Mouse (Mus musculus) mouse trophoblast stem cell (cell line): ENCODE measurements around the gene Gm17545.

ENCODE experiments used
- in situ Hi-C, 2 experiments: fragments of 300-500 bp; cut with MseI, MboI; formaldehyde crosslinking; loops; 2 replicates in 1 of 2; 3 replicates in 1 of 2; pipeline ENCODE4 v1.15.1; 2025

The Gm17545 gene

GRCm38 (mm10) chr9:22445123-22445522 is 9.0 kb upstream of the Gm17545 start:
- in situ Hi-C loops = no loop called here

GRCm38 (mm10) chr9:22447213-22447612 is 6.9 kb upstream of the Gm17545 start:
- in situ Hi-C loops = no loop called here

- in situ Hi-C loops = no loop called here
These were observed 5.7 kb upstream of the Gm17545 start for GRCm38 (mm10) chr9:22448420-22448819.

GRCm38 (mm10) chr9:22449209-22449608 is 4.9 kb upstream of the Gm17545 start:
- in situ Hi-C loops = no loop called here

GRCm38 (mm10) chr9:22452697-22453096 is 1.4 kb upstream of the Gm17545 start:
- in situ Hi-C loops = no loop called here

GRCm38 (mm10) chr9:22453501-22453924 is 577 bp upstream of the Gm17545 start:
- in situ Hi-C loops = no loop called here

- in situ Hi-C loops = no loop called here
These were observed 951 bp downstream of the Gm17545 start for GRCm38 (mm10) chr9:22455041-22455440.

GRCm38 (mm10) chr9:22457142-22457835 is 3.2 kb downstream of the Gm17545 start:
- in situ Hi-C loops = no loop called here

GRCm38 (mm10) chr9:22461946-22462345 is 7.9 kb downstream of the Gm17545 start:
- in situ Hi-C loops = no loop called here

GRCm38 (mm10) chr9:22466212-22466611 is 12.1 kb downstream of the Gm17545 start:
- in situ Hi-C loops = no loop called here

- in situ Hi-C loops = no loop called here
These were observed 13.5 kb downstream of the Gm17545 start for GRCm38 (mm10) chr9:22467371-22468169.

GRCm38 (mm10) chr9:22468170-22468898 is 14.2 kb downstream of the Gm17545 start:
- in situ Hi-C loops = no loop called here

GRCm38 (mm10) chr9:22468899-22469259 is 14.8 kb downstream of the Gm17545 start:
- in situ Hi-C loops = no loop called here

GRCm38 (mm10) chr9:22469643-22470042 is 15.6 kb downstream of the Gm17545 start, which contains the start of gene Rp9:
Gene Rp9 (minus strand): TSS chr9:22469743.
- in situ Hi-C loops = no loop called here

GRCm38 (mm10) chr9:22475424-22475868 is 21.4 kb downstream of the Gm17545 start, which contains the start of gene Bbs9:
Gene Bbs9 (plus strand): TSS chr9:22475715.
- in situ Hi-C loops = no loop called here

GRCm38 (mm10) chr9:22476265-22476664 is 22.2 kb downstream of the Gm17545 start:
- in situ Hi-C loops = no loop called here

GRCm38 (mm10) chr9:22478946-22479345 is 24.9 kb downstream of the Gm17545 start:
- in situ Hi-C loops = no loop called here

- in situ Hi-C loops = no loop called here
These were observed 29.9 kb downstream of the Gm17545 start for GRCm38 (mm10) chr9:22483866-22484561.

- in situ Hi-C loops = no loop called here
These were observed 30.6 kb downstream of the Gm17545 start for GRCm38 (mm10) chr9:22484562-22485308.

- in situ Hi-C loops = no loop called here
These were observed 32.1 kb downstream of the Gm17545 start for GRCm38 (mm10) chr9:22486211-22486610.

- in situ Hi-C loops = no loop called here
These were observed 34.9 kb downstream of the Gm17545 start for GRCm38 (mm10) chr9:22488963-22489362.
